Mouse (Mus musculus) megakaryocyte-erythroid progenitor cell, adult 5-6 weeks (primary cell): Measurements from ENCODE around the gene Tsc2. TPM values are rescaled to one million over a fixed set of nuclear protein-coding genes. Genes with fewer than 3 reads are reported as not detected.
A peak's percentile ranks its signal among the peaks of the same experiment; 100 is the strongest.

ENCODE experiments used
- ATAC-seq: replicated peaks from 2 replicates; pipeline ENCODE4 v1.8.0; 2016; ENCODE audit warnings: mild to moderate bottlenecking, inconsistent platforms; ENCODE audit not compliant: severe bottlenecking, poor library complexity, low FRiP score, low TSS enrichment
- total RNA-seq, 2 experiments: library from RNA; stranded (forward) in 1 of 2; stranded (reverse) in 1 of 2; fragments of 200-1000, 215-1000 nt in 1 of 2; fragments of >200 nt in 1 of 2; fragmentation: Nextera tagmentation in 1 of 2; gene quantifications; 2 replicates each; pipeline ENCODE4 v1.2.3; 2014 to 2017

Gene Tsc2
- total RNA-seq, 2 experiments from 2014 or later, result 44.3 to 101 TPM

- no peak for ATAC-seq
These were observed 17.2 kb upstream of the Tsc2 start for GRCm38 (mm10) chr17:24649581-24650069.

GRCm38 (mm10) chr17:24648731-24649377 lies 16.4 kb upstream of the Tsc2 start:
- no peak for ATAC-seq

GRCm38 (mm10) chr17:24647493-24647892 lies 15.1 kb upstream of the Tsc2 start:
- no peak for ATAC-seq

- ATAC-seq, result no peak
These were observed 14.0 kb upstream of the Tsc2 start for GRCm38 (mm10) chr17:24646381-24646780.

GRCm38 (mm10) chr17:24645916-24646315 lies 13.5 kb upstream of the Tsc2 start:
- no peak for ATAC-seq

GRCm38 (mm10) chr17:24644875-24645721 lies 12.7 kb upstream of the Tsc2 start:
- no peak for ATAC-seq

- ATAC-seq, result no peak
These were observed 11.7 kb upstream of the Tsc2 start for GRCm38 (mm10) chr17:24644030-24644715.

GRCm38 (mm10) chr17:24642791-24643343 lies 10.4 kb upstream of the Tsc2 start:
- ATAC-seq, result no peak

GRCm38 (mm10) chr17:24641944-24642343 lies 9.5 kb upstream of the Tsc2 start:
- no peak for ATAC-seq

GRCm38 (mm10) chr17:24640581-24640980 lies 8.2 kb upstream of the Tsc2 start:
- ATAC-seq, result no peak

- ATAC-seq, result no peak
These were observed 7.7 kb upstream of the Tsc2 start for GRCm38 (mm10) chr17:24640119-24640518.

- ATAC-seq, result no peak
These were observed 7.2 kb upstream of the Tsc2 start for GRCm38 (mm10) chr17:24639571-24639988.

GRCm38 (mm10) chr17:24638840-24639239 lies 6.4 kb upstream of the Tsc2 start:
- no peak for ATAC-seq

- no peak for ATAC-seq
These were observed 5.8 kb upstream of the Tsc2 start for GRCm38 (mm10) chr17:24638214-24638613.

- ATAC-seq, result no peak
These were observed 4.5 kb upstream of the Tsc2 start for GRCm38 (mm10) chr17:24636781-24637481.

GRCm38 (mm10) chr17:24635694-24636093 lies 3.3 kb upstream of the Tsc2 start:
- ATAC-seq, result no peak

GRCm38 (mm10) chr17:24635024-24635423 lies 2.6 kb upstream of the Tsc2 start:
- ATAC-seq, result no peak

GRCm38 (mm10) chr17:24633831-24634230 lies 1.4 kb upstream of the Tsc2 start:
- no peak for ATAC-seq

GRCm38 (mm10) chr17:24632813-24633449 lies 501 bp upstream of the Tsc2 start:
- ATAC-seq, result peak; percentile 38; the same call in 1 of the 2 replicates
